Mouse (Mus musculus) liver, postnatal 0 days (tissue): ENCODE results near the gene 1520401A03Rik.

Experiments
- CTCF ChIP-seq: sonication (generic); IDR thresholded peaks from 2 replicates; pipeline ENCODE4 v1.5.1; 2016; ENCODE audit warnings: antibody characterized with exemption, low read depth
- EP300 ChIP-seq: IDR thresholded peaks from 2 replicates; pipeline ENCODE4 v1.6.1; 2016; ENCODE audit warnings: antibody characterized with exemption, low read depth, mild to moderate bottlenecking

GRCm38 (mm10) chr17:23683226-23683625, 39.4 kb downstream of the 1520401A03Rik start:
- TF ChIP-seq EP300: no peak
- TF ChIP-seq CTCF: no peak
